Mouse (Mus musculus): ENCODE measurements around the gene Inpp5b. TPM values are rescaled to one million over a fixed set of nuclear protein-coding genes. Genes with fewer than 3 reads are reported as not detected.

Inpp5b gene
- polyA plus RNA-seq, 1 experiment from 2014 or later = 28.2 TPM

DNA sequence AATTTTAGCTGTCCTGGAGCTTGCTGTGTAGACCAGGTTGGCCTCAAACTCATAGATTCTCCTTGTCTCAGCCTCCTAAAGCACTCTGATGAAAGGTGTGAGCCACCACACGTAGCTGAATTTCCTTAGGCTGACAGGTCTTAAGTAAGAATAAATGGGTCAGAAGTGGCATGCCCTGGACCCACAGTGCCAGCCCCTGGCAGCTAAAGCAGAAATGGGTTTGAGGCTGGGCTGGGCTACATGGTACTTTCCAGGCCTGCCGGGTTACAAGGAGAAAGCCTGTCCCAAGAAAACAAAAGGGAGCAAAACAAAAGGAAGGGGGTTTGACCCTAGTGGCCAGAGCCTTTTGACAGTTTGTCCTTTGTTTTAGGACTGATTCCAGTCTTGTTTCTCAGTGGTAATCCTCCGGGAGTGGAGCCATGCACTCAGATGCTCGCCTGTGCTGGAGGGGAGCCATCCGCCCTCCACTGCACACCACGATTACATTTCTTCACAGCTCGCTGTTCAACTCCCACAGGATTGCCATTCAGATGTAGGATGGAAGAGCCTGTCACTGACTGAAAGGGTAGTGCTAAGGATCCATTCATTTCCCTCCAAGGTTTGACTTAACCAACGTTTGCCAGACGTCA lies 69.8 kb downstream of the Inpp5b start:
- H3K36me3 ChIP-seq (ENCODE audit: control insufficient read depth, insufficient read depth, low read length) = no peaks in the 10 kb centered on the region

DNA sequence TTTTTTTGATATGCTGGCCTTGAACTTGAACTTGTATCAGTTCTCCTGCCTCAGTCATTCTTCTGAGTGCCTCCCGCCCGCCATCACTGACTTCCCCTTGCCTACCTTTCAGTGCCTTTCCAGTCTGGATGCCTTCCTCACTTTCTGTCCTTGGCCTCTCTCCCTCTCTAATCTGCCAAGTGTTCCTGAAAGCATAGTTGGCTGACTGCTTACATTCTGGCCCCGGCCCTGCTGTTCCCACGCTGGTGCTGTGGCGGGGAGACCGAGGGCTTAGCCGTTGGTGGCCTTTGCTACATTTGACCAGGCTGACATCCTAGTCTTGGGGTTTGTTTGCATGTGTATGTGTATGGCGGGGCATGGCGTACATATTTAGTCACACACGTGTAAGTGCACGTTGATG lies 74.3 kb downstream of the Inpp5b start:
- no peaks in the 10 kb centered on the region for H3K9me3 ChIP-seq (ENCODE audit: control insufficient read depth, low read length)
- no peaks in the 10 kb centered on the region for H3K27me3 ChIP-seq (ENCODE audit: control insufficient read depth, insufficient read depth, low read length)
- 93% methylated on average over 11 of the region's 11 CpGs for WGBS
- no peak for ATAC-seq (ENCODE audit: low FRiP score)
- peaks cover 8% of the 10 kb centered on the region for H3K4me1 ChIP-seq (ENCODE audit: control insufficient read depth, insufficient read depth, low read length)
- H3K4me2 ChIP-seq = no peak overlapping the region
- H3K27ac ChIP-seq (ENCODE audit: low read depth, low read length) = no peak overlapping the region
- H3K9ac ChIP-seq (ENCODE audit: low read length) = no peak overlapping the region
- no peak overlapping the region for H3K4me3 ChIP-seq (ENCODE audit: low read depth, low read length)
- 0 out of 2 replicates have a peak, but pooled peaks cover 2% of the 10 kb centered on the region for H3K36me3 ChIP-seq (ENCODE audit: control insufficient read depth, insufficient read depth, low read length)
- no peak for DNase-seq (ENCODE audit: low spot score, missing footprints)

More for the DNA sequence above, 69.8 kb downstream of the Inpp5b start:
- no peaks in the 10 kb centered on the region for H3K27me3 ChIP-seq (ENCODE audit: control insufficient read depth, insufficient read depth, low read length)
- no peak overlapping the region for H3K9ac ChIP-seq (ENCODE audit: low read length)
- H3K4me2 ChIP-seq = no peak overlapping the region
- ATAC-seq (ENCODE audit: low FRiP score) (no peak), DNase-seq (ENCODE audit: low spot score, missing footprints) (no peak)
- H3K4me1 ChIP-seq (ENCODE audit: control insufficient read depth, insufficient read depth, low read length) = peaks cover 3% of the 10 kb centered on the region
- no peak overlapping the region for H3K27ac ChIP-seq (ENCODE audit: low read depth, low read length)
- H3K4me3 ChIP-seq (ENCODE audit: low read depth, low read length) = no peak overlapping the region
- H3K9me3 ChIP-seq (ENCODE audit: control insufficient read depth, low read length) = no peaks in the 10 kb centered on the region
- WGBS = 16% methylated on average over 9 of the region's 9 CpGs

DNA sequence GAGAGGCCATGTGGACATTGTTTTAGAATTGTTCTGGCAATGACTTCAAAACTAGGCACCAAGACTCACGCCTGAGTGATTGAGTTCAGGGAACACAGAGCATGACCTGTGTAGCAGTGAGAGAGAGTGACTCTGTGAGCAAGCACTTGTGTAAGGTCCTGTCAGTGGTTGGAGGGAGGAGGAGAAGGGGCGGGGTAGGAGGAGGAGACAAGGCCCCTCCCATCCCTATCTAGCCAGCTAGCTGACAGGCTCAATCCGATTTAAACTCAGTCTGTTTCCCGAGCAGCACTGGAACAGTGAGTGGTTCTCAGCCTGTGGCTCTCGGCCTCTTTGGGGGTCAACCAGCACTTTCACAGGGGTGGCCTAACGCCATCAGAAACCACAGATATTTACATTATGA lies 76.2 kb downstream of the Inpp5b start:
- Histone ChIP-seq H3K4me2 (no peak overlapping the region), H3K9me3 (ENCODE audit: control insufficient read depth, low read length) (no peaks in the 10 kb centered on the region), H3K27ac (ENCODE audit: low read depth, low read length) (no peak overlapping the region), H3K9ac (ENCODE audit: low read length) (peak overlapping the region; percentile 12; the same call in 1 of the 2 replicates), H3K4me3 (ENCODE audit: low read depth, low read length) (no peak overlapping the region), H3K36me3 (ENCODE audit: control insufficient read depth, insufficient read depth, low read length) (0 out of 2 replicates have a peak, but pooled peaks cover 2% of the 10 kb centered on the region), H3K4me1 (ENCODE audit: control insufficient read depth, insufficient read depth, low read length) (peaks cover 5% of the 10 kb centered on the region; the same call in 1 of the 2 replicates), H3K27me3 (ENCODE audit: control insufficient read depth, insufficient read depth, low read length) (no peaks in the 10 kb centered on the region)
- ATAC-seq (ENCODE audit: low FRiP score) (peak; percentile 58; the same call in 1 of the 2 replicates), DNase-seq (ENCODE audit: low spot score, missing footprints) (peak; percentile 84)
- WGBS = 12% methylated on average over 6 of the region's 6 CpGs

DNA sequence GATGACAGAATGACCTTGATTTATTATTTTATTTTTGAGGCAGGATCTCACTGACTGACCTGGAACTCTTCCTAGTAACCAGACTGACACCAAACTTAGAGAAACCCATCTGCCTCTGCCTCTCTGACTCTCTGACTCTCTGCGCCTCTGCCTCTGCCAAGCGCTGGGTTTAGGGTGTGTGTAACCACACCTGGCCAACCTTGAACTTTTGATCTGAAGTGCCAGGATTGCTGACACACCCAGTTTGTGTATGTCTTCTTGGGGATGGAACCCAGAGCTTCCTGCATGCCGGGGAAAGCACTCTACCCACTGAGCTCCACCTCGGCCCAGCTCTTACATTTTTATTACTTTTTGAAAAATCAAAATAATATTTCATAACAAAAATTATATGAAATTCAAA lies 77.2 kb downstream of the Inpp5b start:
- DNase-seq (ENCODE audit: low spot score, missing footprints) = no peak
- 90% methylated on average over 4 of the region's 4 CpGs for WGBS
- H3K9ac ChIP-seq (ENCODE audit: low read length) = no peak overlapping the region
- H3K4me1 ChIP-seq (ENCODE audit: control insufficient read depth, insufficient read depth, low read length) = peaks cover 5% of the 10 kb centered on the region; the same call in 1 of the 2 replicates
- no peak overlapping the region for H3K4me3 ChIP-seq (ENCODE audit: low read depth, low read length)
- no peak overlapping the region for H3K4me2 ChIP-seq
- H3K9me3 ChIP-seq (ENCODE audit: control insufficient read depth, low read length) = no peaks in the 10 kb centered on the region
- no peak for ATAC-seq (ENCODE audit: low FRiP score)
- peaks cover 2% of the 10 kb centered on the region; the same call in 1 of the 2 replicates for H3K36me3 ChIP-seq (ENCODE audit: control insufficient read depth, insufficient read depth, low read length)
- H3K27ac ChIP-seq (ENCODE audit: low read depth, low read length) = no peak overlapping the region
- no peaks in the 10 kb centered on the region for H3K27me3 ChIP-seq (ENCODE audit: control insufficient read depth, insufficient read depth, low read length)

DNA sequence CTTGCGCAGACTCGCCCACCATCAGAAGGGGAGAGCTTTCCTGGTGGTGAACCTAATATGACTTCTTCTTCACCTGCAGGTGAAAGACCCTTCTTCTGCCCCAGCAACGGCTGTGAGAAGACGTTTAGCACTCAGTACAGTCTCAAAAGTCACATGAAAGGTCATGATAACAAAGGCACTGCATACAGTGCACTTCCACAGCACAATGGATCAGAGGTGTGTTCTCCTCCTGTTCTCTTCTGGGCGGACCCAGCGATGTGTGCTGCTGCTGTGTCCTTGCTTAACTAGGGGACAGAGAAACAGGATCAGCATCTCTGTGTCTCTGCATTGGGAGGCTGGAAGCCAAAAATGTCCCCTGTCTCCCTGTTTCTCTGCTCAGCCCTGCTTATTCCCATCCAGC lies 83.3 kb downstream of the Inpp5b start:
- Histone ChIP-seq H3K4me2 (no peak overlapping the region), H3K27ac (ENCODE audit: low read depth, low read length) (no peak overlapping the region), H3K4me1 (ENCODE audit: control insufficient read depth, insufficient read depth, low read length) (no peaks in the 10 kb centered on the region), H3K27me3 (ENCODE audit: control insufficient read depth, insufficient read depth, low read length) (no peaks in the 10 kb centered on the region), H3K9me3 (ENCODE audit: control insufficient read depth, low read length) (no peaks in the 10 kb centered on the region), H3K9ac (ENCODE audit: low read length) (no peak overlapping the region), H3K4me3 (ENCODE audit: low read depth, low read length) (no peak overlapping the region), H3K36me3 (ENCODE audit: control insufficient read depth, insufficient read depth, low read length) (peaks cover 6% of the 10 kb centered on the region; the same call in 1 of the 2 replicates)
- ATAC-seq (ENCODE audit: low FRiP score) (no peak), DNase-seq (ENCODE audit: low spot score, missing footprints) (no peak)
- 95% methylated on average over 6 of the region's 6 CpGs for WGBS

DNA sequence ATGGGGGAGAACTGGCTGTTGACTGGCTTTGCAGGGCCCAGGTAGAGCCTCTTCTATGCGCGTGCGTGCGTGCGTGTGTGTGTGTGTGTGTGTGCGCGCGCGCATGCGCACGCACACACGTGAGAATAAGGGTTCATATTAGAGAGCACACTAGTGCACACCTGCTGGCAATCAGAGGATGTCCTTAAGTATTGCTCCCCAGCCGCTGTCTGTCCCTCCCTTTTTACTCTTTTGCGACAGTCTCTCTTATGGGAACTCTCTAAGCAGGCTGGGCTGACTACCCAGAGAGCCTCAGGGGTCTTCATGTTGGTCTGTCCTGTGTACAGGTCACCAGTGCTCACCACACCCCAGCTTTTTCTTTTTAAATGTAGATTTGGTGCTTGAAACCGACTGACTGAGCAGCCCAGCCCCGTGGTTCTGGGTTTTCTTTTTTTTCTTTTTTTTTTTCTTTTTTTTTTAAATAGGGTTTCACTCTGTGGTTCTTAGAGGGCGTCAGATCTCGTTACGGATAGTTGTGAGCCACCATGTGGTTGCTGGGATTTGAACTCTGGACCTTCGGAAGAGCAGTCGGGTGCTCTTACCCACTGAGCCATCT lies 83.8 kb downstream of the Inpp5b start:
- ATAC-seq (ENCODE audit: low FRiP score) = no peak
- DNase-seq (ENCODE audit: low spot score, missing footprints) = no peak
- Histone ChIP-seq H3K4me1 (ENCODE audit: control insufficient read depth, insufficient read depth, low read length) (no peaks in the 10 kb centered on the region), H3K27ac (ENCODE audit: low read depth, low read length) (no peak overlapping the region), H3K36me3 (ENCODE audit: control insufficient read depth, insufficient read depth, low read length) (peaks cover 3% of the 10 kb centered on the region; the same call in 1 of the 2 replicates), H3K27me3 (ENCODE audit: control insufficient read depth, insufficient read depth, low read length) (no peaks in the 10 kb centered on the region), H3K9me3 (ENCODE audit: control insufficient read depth, low read length) (no peaks in the 10 kb centered on the region), H3K4me2 (no peak overlapping the region), H3K4me3 (ENCODE audit: low read depth, low read length) (no peak overlapping the region), H3K9ac (ENCODE audit: low read length) (no peak overlapping the region)
- 97% methylated on average over 21 of the region's 21 CpGs for WGBS

DNA sequence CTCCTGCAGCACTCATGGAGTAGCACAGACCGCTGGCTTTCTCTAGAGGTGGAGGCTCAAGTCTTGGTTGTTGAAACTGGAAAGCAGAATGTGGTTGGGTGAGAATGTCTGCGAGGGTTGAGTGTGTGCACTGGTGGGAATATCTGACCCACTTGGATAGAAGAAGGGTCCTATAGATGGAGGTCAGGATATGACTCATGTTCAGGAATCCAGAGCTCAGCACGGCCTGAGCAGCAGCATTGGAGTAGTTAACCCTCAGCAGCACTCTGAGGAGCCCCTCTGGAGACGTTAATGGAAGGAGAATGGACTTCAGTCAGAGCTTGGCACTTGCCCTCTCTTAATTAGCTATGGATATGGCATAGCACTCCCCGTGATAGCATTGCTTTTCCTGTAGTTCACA lies 88.0 kb downstream of the Inpp5b start:
- H3K9me3 ChIP-seq (ENCODE audit: control insufficient read depth, low read length) = no peaks in the 10 kb centered on the region
- no peaks in the 10 kb centered on the region for H3K4me1 ChIP-seq (ENCODE audit: control insufficient read depth, insufficient read depth, low read length)
- WGBS = 94% methylated on average over 5 of the region's 5 CpGs
- H3K4me3 ChIP-seq (ENCODE audit: low read depth, low read length) = no peak overlapping the region
- H3K4me2 ChIP-seq = no peak overlapping the region
- H3K9ac ChIP-seq (ENCODE audit: low read length) = no peak overlapping the region
- peaks cover 3% of the 10 kb centered on the region; the same call in 1 of the 2 replicates for H3K36me3 ChIP-seq (ENCODE audit: control insufficient read depth, insufficient read depth, low read length)
- no peak overlapping the region for H3K27ac ChIP-seq (ENCODE audit: low read depth, low read length)
- no peaks in the 10 kb centered on the region for H3K27me3 ChIP-seq (ENCODE audit: control insufficient read depth, insufficient read depth, low read length)
- ATAC-seq (ENCODE audit: low FRiP score) (no peak), DNase-seq (ENCODE audit: low spot score, missing footprints) (no peak)

DNA sequence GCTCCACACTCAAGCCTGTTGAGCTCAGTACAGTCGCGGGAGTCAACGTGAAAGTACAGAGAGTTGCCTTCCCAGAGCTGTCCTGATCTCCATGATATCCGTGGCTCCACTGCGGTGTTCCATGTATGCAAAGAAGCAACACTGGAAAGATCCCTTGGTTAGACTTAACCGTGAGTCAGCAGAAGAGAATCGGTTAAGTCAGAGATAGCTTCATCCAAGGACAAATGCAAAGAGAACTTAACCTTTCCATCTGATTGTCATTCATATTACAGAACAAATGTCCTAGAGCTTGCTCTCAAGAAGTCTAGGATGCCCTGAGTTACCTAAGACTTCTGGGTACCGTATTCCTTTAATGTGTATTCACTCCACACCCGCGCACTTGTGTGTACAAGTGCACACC lies 91.1 kb downstream of the Inpp5b start:
- Histone ChIP-seq H3K27me3 (ENCODE audit: control insufficient read depth, insufficient read depth, low read length) (no peaks in the 10 kb centered on the region), H3K4me2 (no peak overlapping the region), H3K36me3 (ENCODE audit: control insufficient read depth, insufficient read depth, low read length) (peaks cover 6% of the 10 kb centered on the region; the same call in 1 of the 2 replicates), H3K27ac (ENCODE audit: low read depth, low read length) (no peak overlapping the region), H3K4me3 (ENCODE audit: low read depth, low read length) (no peak overlapping the region), H3K9me3 (ENCODE audit: control insufficient read depth, low read length) (no peaks in the 10 kb centered on the region), H3K9ac (ENCODE audit: low read length) (no peak overlapping the region), H3K4me1 (ENCODE audit: control insufficient read depth, insufficient read depth, low read length) (no peaks in the 10 kb centered on the region)
- no peak for DNase-seq (ENCODE audit: low spot score, missing footprints)
- no peak for ATAC-seq (ENCODE audit: low FRiP score)
- WGBS = 94% methylated on average over 10 of the region's 10 CpGs

DNA sequence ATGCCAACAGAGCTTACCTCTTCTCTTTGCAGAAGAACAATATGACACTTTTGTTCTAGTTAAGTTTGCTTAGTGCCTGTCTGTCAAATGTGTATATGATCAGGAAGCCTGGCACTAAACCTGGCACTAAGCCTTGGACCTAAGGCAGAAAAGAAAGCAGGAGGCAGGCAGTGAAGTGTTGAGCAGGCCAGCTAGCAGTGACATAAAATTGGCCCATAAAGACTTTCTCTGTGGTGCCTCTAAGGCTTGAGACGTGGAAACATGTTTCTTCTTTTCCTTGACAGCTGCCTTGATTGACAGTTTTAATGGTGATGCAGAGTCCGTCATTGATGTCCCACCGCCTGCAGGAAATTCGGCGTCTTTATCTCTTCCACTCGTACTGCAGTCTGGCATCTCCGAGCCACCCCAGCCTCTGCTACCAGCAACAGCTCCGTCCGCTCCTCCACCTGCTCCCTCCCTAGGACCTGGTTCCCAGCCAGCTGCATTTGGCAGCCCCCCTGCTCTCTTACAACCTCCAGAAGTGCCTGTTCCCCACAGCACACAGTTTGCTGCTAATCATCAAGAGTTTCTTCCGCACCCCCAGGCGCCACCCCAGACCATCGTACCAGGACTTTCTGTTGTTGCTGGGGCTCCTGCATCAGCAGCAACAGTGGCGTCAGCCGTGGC lies 96.5 kb downstream of the Inpp5b start:
- H3K9me3 ChIP-seq (ENCODE audit: control insufficient read depth, low read length) = no peaks in the 10 kb centered on the region; the same call in 1 of the 2 replicates
- H3K4me2 ChIP-seq = no peak overlapping the region
- no peak overlapping the region for H3K4me3 ChIP-seq (ENCODE audit: low read depth, low read length)
- no peak overlapping the region for H3K27ac ChIP-seq (ENCODE audit: low read depth, low read length)
- DNase-seq (ENCODE audit: low spot score, missing footprints) (no peak), ATAC-seq (ENCODE audit: low FRiP score) (no peak)
- H3K9ac ChIP-seq (ENCODE audit: low read length) = no peak overlapping the region
- WGBS = 92% methylated on average over 14 of the region's 14 CpGs
- peaks cover 12% of the 10 kb centered on the region for H3K36me3 ChIP-seq (ENCODE audit: control insufficient read depth, insufficient read depth, low read length)
- no peaks in the 10 kb centered on the region for H3K4me1 ChIP-seq (ENCODE audit: control insufficient read depth, insufficient read depth, low read length)
- no peaks in the 10 kb centered on the region for H3K27me3 ChIP-seq (ENCODE audit: control insufficient read depth, insufficient read depth, low read length)

Data from midbrain, embryonic 11.5 days (tissue).